Mouse (Mus musculus): ENCODE measurements around the gene Serpine1. TPM values are rescaled to one million over a fixed set of nuclear protein-coding genes. Genes with fewer than 3 reads are reported as not detected.
A peak's percentile ranks its signal among the peaks of the same experiment; 100 is the strongest.
"Not testable (repeated sequence)": the region's sequence is repeated elsewhere in the genome, so short reads cannot be mapped to it uniquely, and the experiment has no call there.

The Serpine1 gene
- 1 to 10 TPM; 1.2 to 1.9 TPM for total RNA-seq (2021)
- long read RNA-seq, experiment 1, result 0 reads
- long read RNA-seq, experiment 2, result 0 reads

DNA sequence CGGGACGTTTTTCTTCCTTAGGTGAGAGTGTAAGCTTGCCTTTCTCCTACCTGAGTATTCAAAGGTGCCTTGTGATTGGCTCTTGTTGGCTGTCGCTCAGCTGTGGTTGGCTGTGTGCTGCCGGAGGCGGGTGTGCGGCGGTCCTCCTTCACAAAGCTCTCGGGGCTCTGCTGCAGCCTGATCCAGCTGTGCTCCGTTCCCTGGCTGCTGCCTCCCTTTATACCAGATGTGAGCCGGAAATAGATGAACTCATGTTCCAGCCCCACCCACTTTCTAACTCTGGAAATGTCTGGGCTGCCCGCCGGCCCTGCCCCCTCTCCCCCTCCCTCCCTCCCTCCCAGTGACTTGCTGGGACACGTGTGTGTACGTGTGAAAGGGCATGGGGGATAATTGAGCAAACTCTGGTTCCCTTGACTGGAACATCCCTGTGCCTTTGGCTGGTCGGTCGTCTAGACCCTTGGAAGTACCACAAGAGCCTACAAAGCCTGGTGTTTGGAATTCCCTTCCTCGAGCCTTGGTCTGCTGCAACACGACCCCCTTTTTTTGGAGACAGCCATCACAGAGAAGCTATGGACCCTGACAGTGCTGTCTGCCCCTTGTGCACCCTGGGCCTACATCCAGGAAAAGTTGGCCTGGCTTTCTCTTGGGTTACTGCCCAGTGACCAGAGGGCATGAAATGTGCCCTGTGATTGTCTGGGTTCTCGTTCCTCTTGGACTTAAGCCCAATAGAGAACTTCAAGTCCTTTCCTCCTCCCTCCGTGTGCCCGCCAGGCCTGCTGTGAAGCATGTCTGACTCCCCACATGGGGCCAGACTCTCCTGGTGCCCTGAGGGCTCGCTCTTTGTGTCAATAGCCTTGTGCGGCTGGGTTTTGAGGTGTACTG, at the start of gene Serpine1:
Serpine1 (minus strand) TSS at position 190 of the 882 bp plus-strand sequence.
- intact Hi-C loops (cut with DNase I; ENCODE audit: low total_unique reads), result no loop called here

DNA sequence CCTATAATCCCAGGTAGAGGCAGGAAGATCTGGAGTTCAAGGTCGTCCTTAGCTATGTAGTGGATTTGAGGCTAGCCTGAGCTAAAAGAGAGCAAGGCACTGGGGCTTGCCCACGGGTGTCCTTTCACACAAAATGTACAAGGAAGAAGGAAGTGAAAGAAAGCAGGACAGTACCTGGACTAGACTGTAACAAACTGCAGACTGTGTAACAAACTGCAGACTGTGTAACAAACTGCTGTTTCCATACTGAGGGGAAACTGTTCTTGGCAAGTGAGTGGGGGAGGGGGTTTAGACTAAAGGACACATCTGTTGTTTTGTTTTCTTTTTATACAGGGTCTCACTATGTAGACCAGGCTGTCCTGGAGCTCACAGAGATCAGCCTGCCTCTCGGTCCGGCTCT, 49.2 kb upstream of the Serpine1 start:
- intact Hi-C loops (cut with DNase I; ENCODE audit: low total_unique reads), result no loop called here
- DNase-seq, result no peak

More for the DNA sequence above, at the start of gene Serpine1:
- DNase-seq, result peak; percentile 85

DNA sequence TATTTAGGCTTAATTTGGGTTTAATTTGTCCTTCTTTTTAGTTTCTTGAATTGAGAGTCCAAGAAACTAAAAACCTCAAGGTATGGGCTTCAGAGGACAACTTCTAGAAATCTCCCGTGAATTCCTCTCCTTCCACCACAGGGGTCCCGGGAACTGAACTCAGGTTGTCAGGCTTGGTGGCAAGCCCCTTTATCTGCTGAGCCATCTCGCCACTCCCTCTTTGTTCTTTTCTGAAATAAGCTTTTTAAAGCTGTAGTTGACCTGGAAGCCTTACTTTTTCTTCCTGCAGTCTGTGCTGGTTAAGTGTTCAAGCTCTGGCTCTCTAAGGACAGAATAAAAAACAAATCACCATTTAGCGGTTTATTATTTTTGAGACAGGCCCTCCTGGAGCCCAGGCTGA, 46.8 kb upstream of the Serpine1 start:
- no peak for DNase-seq
- intact Hi-C loops (cut with DNase I; ENCODE audit: low total_unique reads), result no loop called here

DNA sequence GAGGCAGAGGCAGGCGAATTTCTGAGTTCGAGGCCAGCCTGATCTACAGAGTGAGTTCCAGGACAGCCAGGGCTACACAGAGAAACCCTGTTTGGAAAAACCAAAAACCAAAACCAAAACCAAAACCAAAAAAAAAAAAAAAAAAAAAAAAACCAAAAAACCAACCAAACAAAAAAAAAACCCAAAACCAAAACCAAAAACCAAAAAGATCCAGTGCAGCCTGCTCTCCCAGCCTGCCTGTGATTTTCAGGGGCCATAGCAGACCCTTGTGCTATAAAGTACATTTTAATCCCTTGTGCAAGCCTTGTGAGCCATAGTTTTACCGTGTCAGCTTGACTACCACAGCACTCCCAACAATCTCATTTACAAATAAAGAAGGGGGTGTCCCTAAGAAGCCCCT, 45.9 kb upstream of the Serpine1 start:
- DNase-seq; intact Hi-C loops (cut with DNase I; ENCODE audit: low total_unique reads): not testable (repeated sequence)

DNA sequence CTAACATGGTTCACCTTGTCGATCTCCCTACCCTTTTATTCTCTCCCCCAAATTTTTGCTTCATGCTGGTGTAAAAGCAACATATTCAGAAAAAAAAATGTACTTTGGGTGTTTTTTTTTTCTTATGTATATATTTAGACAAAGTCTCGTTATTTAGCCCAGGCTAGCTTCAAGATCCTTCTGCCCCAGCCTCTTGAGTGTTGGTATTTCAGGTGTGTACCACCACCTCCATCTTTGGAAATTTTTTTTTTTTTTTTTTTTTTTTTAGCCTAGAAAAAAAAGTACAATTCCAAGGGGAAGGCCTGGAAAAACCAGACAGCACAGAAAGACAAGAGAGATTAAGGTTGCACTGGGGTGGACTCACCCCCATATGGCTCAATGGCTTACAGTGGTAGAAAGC, 44.9 kb upstream of the Serpine1 start:
- intact Hi-C loops (cut with DNase I; ENCODE audit: low total_unique reads), result no loop called here
- DNase-seq, result no peak

DNA sequence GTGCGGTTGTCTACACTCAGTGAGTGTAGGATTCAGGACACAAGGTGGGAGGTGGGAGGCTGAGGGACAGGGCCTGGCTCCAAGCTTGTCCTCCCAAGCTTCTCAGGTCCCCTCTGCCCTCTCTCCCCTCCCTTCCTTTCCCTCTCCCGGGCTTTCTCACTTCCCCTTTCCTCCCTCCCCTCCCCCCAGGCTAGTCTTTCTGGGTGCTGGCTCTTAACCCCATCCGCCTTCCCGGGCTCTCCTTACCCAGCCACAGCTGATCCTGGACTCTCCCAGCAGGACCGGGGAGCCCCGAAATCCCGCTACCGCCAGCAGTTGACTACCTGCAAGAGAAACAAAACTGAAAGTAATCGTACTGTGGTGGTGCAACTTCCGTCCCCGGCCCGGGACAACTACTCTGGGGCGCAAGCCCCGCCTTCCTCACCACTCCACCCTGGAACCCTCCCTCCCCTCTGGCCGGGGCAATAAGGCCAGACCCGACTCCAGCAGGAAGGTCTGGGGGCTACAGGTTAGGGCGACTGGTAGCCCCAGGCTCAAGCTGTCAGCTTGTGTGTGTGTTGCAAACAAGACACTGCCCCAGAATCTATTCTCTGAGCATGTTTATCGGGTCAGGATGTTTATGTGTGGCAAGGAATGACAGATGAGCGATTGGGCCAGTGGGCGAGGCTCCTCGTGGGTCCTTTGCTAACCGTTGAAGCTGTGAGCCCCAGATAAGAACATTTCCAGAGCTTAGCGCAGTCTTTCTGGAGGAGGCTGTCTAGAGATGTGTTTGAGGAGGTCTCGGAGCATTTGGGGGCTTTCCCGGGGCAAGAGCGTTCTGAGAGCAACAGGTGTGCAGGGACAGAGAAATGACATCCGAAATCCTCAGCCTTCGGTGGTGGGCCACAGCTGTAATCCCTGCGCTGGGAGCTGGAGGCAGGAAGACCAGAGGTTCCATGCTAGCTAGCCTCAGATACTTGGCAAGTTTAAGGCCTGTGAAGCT, 44.1 kb upstream of the Serpine1 start, which contains the start of gene Trim56:
Trim56 (minus strand) TSS at position 344 of the 982 bp plus-strand sequence.
- peak; percentile 83 for DNase-seq
- intact Hi-C loops (cut with DNase I; ENCODE audit: low total_unique reads), result no loop called here

DNA sequence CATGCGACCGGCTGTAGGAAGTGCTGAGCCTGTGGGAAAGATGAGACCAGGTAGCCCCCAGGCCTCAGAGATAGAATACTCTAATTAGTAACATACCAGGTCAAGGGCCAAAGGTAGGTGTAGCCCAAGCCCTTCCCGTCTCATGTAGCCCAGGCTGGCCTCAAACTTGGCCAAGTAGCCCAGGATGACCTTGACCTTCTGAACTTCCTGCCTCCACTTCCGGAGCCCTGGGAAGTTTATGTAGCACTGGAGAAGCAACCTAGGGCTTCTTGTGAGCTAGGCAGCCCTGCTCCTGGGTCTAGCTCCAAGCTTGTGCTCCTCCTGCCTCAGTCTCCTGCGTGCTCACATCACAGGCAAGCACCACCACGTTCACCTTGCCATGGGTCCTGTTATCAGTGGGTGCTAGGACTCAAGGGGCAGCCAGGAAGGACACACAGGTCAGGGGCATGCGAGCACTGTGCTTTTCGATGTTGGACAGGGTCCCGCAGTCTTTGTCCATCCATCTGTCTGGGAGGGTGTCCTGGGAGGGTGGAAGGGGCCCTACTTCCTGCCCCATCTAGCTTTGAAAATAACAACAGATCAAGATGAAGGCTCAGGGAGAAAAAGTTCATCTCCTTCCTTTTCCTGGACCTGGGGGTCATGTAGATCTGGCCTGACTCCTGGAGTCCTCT, 43.0 kb upstream of the Serpine1 start:
- intact Hi-C loops (cut with DNase I; ENCODE audit: low total_unique reads), result no loop called here
- no peak for DNase-seq

DNA sequence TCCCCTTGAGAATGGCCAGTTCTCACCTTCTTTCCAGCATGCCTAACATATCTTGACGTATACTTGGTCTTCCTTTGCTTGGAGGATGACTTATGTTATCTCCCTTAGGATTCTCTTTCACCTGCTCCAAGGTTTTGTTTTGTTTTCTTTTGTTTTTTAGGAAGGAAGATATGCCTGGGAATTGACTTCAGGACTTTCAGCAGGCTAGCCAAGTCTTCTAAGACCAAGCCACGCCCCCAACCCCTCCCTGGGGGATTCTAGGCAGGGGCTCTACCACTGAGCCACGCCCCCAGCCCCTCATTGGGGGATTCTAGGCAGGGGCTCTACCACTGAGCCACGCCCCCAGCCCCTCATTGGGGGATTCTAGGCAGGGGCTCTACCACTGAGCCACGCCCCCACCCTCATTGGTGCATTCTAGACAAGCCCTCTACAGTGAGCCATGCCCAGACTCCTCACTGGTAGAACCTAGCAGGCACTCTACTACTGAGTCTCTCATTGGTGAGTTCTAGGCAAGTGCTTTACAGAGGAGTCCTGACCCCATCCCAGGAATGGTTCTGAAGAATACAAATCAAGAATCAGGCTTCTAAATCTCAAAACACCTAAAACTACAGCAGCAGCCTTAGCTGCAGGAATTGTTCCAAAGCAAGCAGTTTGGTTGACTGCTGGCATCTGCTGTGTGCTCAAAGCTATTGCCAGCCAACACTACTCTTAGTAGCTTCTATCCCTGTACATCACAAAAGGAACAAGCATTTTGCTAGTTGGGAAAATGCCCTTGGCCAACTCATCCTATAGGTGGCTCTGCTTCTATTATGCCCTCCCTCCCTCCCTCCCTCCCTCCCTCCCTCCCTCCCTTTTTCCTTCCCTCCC, 39.7 kb upstream of the Serpine1 start:
- DNase-seq, result no peak
- intact Hi-C loops (cut with DNase I; ENCODE audit: low total_unique reads), result loop anchor here (2.0 kb wide), 1 partner anchor 51 kb away; no protein-coding TSS in a partner anchor

DNA sequence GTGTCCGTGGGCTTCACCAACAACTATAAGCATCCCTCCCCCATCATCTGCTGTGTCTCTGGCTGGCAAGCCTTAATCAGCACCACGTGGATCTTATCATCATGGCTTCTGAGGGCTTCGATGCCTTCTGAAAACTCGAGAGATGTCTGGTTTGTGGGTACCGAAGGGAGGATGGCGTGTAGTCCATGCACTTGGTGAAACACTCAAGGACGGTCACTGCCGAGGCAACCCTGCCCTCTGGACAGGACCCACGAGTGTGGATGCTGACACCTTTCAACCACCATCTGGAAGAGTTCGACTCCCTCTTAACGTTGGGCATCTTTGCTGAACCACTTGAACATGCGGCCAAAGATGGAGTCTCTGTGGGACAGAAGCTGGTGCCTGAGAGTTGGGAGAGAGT, 38.8 kb upstream of the Serpine1 start:
- DNase-seq, result no peak
- intact Hi-C loops (cut with DNase I; ENCODE audit: low total_unique reads), result loop anchor here (2.0 kb wide), 1 partner anchor 50 kb away; no protein-coding TSS in a partner anchor

DNA sequence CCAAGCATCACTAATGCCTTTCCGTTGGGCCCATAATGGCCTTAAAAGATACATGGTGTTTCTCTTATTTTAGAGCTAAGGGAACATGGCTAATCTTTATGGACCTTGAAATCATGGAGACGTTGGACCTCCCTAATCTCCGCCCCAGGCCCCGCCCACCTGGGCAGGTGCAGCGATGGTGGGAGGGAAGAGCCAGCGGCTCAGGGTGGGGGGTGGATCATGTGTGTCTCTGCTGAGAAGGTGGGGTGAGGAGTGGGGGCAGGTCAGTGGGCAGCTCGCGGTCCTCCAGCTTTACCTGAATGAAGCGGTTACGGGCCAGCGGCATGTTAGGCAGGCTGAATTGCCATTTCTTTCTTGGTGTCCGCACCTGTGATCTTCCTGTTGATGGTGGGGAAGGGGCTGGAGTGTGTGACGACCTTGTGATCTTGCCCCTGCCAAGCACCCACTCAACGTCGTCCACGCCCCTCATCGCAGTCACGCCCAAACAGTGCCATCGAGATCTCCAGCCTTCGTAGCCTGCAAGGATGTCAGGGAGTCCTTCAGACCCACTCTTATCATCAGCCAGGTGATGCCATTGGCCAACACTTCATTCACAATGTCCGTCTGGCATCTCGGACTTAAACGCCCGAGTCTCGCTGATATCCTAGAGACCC, 38.0 kb upstream of the Serpine1 start:
- intact Hi-C loops (cut with DNase I; ENCODE audit: low total_unique reads), result loop anchor here (2.0 kb wide), 1 partner anchor 49 kb away; no protein-coding TSS in a partner anchor
- no peak for DNase-seq

DNA sequence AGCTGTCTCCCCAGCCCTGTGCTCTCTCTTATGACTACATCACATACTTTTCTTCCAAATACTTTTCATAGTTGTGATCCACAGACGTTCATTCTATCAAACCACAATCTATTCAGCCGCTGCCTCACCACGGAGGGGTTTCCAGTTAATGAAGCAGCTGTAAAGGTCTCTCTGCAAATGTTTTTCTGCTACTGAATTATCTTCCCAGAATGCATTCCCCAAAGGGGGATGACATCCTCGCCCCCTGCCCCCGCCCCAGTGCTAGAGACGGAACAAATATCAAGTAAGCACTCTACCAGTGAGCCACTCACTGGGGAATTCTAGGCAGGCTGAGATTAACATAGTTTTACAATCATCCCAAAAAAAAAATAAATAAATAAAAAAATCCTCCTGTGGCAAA, 36.0 kb upstream of the Serpine1 start:
- no peak for DNase-seq
- intact Hi-C loops (cut with DNase I; ENCODE audit: low total_unique reads), result no loop called here

DNA sequence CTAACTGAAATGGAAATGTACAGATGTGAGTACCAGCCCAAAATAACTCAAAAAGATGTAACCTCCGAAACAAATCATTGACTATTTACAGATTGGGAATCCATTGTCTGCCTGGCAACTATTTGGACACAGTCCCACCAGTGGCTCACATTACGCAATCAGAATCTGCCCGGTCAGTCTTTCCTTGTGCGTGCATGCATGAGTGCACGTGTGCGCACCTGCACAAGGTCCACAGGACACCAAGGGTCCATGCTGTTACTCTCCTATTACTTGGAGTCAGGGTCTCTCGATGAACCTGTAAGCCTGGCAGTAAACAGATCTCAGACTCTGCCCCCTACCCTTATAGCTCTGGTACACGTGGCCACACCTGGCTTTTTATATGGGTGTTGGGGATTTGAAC, 35.6 kb upstream of the Serpine1 start:
- intact Hi-C loops (cut with DNase I; ENCODE audit: low total_unique reads), result loop anchor here (2.0 kb wide), 1 partner anchor 81 kb away; the partner anchor contains the start of gene Vgf
- DNase-seq, result no peak

DNA sequence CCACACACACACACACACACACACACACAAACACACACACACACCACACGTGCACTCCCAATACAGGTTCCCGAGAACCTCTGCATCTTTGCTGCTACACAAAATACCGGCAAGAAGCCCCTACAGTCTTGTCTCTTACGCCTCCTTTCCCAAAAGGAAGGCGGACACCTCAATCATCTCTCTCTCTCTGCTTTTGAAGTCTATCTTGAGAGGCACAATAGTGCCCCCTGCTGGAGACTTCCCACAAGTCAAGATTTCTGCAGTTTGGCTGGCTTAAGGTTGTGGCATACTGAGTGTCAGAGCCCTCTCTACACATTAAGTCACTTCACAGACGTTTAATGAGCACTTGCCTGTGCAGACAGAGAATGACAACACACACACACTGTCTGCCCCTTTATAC, 35.0 kb upstream of the Serpine1 start:
- DNase-seq, result peak; percentile 76
- intact Hi-C loops (cut with DNase I; ENCODE audit: low total_unique reads), result loop anchor here (2.0 kb wide), 1 partner anchor 80 kb away; the partner anchor contains the start of gene Vgf

DNA sequence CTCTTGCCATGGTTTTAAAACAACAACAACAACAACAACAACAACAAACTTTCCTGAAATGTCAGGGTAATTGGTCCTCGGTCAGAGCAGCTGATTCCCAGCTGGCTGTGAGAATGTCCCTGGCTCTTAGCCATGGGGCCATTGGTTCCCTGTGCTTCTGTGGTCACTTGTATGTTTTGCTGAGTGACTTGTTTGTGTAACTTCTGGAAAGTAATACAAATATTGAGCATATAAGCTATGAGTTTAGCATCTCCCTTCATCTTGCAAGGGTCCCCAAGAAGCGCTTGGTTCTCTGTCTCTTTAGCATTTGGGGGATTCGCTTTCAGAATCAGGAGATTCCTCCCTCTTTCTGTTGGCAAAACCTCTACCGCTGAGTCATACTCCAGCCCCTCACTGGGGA, 34.4 kb upstream of the Serpine1 start:
- DNase-seq, result no peak
- intact Hi-C loops (cut with DNase I; ENCODE audit: low total_unique reads), result loop anchor here (2.0 kb wide), 1 partner anchor 80 kb away; the partner anchor contains the start of gene Vgf

DNA sequence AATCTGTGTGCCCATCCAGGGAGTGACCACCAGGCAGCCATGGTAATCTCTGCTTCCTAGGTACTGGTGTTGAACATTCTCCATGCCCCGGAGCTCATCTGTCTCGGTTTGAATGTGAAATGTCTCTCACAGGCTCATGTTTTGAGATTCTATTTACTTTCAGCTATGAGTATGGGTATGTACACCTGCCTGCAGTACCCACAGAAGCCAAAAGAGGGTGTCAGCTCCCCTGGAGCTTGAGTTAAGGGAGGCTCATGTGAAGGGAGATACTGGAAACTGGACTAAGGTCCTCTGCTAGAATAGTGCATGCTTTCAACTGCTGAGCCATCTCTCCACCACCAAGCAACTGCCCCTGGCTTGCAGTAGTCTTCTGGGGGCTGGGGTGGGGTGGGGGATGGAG, 31.9 kb upstream of the Serpine1 start:
- intact Hi-C loops (cut with DNase I; ENCODE audit: low total_unique reads), result loop anchor here (2.0 kb wide), 1 partner anchor 41 kb away; no protein-coding TSS in a partner anchor
- no peak for DNase-seq

DNA sequence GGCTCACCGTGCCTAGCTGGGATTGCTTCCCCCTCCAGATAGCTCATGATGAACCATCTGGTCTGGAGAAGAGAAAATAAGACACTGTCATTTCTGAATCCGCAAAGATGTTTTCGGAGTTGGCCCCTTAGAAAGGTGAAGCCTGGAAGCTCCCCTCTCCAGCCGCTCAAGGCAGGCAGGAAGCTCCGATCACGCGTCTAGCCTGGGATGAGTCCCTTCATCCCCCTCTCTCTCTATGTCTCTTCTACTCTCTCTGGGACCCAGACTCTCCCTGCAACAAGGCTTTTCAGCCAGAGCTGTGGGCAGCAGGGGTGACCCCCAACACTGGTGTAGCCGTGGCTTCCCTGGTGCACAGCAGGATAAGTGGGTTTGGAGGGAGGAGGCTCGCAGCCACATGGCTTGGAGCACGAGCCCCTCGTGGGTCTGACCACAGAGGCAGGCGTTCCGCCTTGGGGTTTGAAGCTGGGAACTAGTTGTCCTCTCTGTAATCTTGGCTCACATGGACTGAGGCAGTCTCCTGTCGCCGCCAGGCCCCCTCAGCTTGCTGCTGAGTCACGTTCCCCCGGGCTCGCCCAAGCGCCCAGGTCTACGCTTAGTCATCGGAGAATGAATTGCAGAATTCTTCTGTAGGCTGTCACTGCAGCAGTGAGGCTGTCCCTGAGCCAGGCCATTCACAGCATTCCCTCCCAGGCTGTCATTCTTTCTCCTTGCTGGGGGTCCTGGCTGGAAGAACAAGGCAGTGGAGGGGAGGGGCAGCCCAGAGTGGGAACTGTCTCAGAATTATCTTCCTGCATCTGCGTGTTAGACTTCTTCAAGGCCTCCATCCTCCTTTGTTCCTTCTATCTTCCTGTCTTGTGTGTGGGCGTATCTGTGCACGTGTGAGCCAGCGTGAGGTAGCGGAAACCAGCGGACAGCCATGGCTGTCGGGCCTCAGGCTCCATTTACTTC, 30.8 kb upstream of the Serpine1 start:
- DNase-seq, result peak; percentile 65
- intact Hi-C loops (cut with DNase I; ENCODE audit: low total_unique reads), result no loop called here

DNA sequence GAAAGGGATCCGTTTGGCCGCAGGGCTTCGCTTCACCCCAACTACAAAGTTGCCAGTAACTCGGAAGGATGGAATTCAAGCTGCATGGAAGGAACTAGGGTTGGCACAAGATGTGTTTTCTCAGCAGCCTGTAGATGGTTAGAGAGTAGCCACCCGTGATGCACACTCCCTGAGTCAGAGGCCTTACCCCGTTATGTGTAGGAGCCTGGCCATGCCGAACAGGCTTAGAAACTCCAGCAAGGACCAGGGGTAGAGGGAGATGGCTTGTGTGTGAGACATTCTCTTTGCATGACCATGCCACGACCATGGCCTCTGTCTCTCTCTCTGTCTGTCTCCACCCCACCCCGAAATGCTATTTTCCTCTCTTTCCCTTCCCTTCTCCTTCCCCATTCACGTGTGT, 30.0 kb upstream of the Serpine1 start:
- no peak for DNase-seq
- intact Hi-C loops (cut with DNase I; ENCODE audit: low total_unique reads), result no loop called here

All from gastrocnemius, postnatal 14 days (tissue).